In the genomic region with DNA sequence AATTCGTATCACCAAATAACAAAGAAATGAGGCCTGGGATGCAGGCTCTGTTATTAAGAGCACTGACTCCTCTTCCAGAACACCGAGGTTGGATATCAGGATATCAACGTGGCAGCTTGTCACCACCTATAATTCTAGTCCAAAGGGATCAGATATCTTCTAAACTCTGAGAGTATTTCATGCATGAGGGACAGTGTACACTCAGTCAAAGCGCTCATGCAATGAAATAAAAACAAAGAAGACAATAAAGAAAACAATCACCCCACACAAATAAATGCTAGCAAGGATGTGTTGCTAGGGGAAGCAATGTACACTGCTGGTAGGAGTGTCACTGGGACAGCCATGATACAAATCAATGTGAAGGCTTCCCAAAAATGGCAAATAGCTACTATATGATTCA, we compare ENCODE assay signal across 32 mouse cellular contexts.
"Had no signal": no experiment of that assay in that cellular context is flagged by ENCODE, and none has a peak within 500 bp of the region (broad histone marks: within the 10 kb centered on the region; RNA-seq: fewer than 3 reads in every experiment).

No protein-coding gene starts in this region.

- H3K4me3 ChIP-seq: heart, adult 2 months; heart, embryonic 10.5 days; heart, embryonic 12.5 days; heart, embryonic 13.5 days; heart, embryonic 15.5 days; hindbrain, embryonic 10.5 days; hindbrain, embryonic 12.5 days; hindbrain, embryonic 13.5 days; hindbrain, embryonic 15.5 days; intestine, embryonic 15.5 days; layer of hippocampus, adult 2 months; left cerebral cortex, adult 2 months had no signal

- H3K9ac ChIP-seq: heart, embryonic 12.5 days; heart, embryonic 13.5 days; heart, embryonic 15.5 days; hindbrain, embryonic 12.5 days; hindbrain, embryonic 13.5 days; hindbrain, embryonic 14.5 days; hindbrain, embryonic 15.5 days; intestine, embryonic 15.5 days had no signal

- H3K27ac ChIP-seq: heart, adult 2 months; heart, embryonic 10.5 days; heart, embryonic 13.5 days; heart, embryonic 15.5 days; hindbrain, embryonic 10.5 days; hindbrain, embryonic 12.5 days; hindbrain, embryonic 13.5 days; hindbrain, embryonic 14.5 days; hindbrain, embryonic 15.5 days; hindbrain, postnatal 0 days; intestine, embryonic 15.5 days; layer of hippocampus, adult 2 months; left cerebral cortex, adult 2 months had no signal

- H3K27me3 ChIP-seq: heart, embryonic 12.5 days; heart, embryonic 13.5 days; heart, embryonic 15.5 days; hindbrain, embryonic 12.5 days; hindbrain, embryonic 13.5 days; hindbrain, embryonic 15.5 days; intestine, embryonic 15.5 days had no signal

- DNase-seq: heart, adult 18-20 months; heart, adult 2 months; heart, postnatal 10 days; heart, postnatal 14 days; heart, postnatal 36 days; heart, postnatal 4 days; kidney, adult 2 months; kidney, adult 8-10 months; kidney, postnatal 10 days; kidney, postnatal 25 days; kidney, postnatal 36 days; kidney, postnatal 4 days; layer of hippocampus, adult 9-11 months; layer of hippocampus, postnatal 36 days had no signal

- H3K4me1 ChIP-seq: heart, embryonic 10.5 days; heart, embryonic 12.5 days; heart, embryonic 13.5 days; heart, embryonic 15.5 days; hindbrain, embryonic 10.5 days; hindbrain, embryonic 12.5 days; hindbrain, embryonic 13.5 days; hindbrain, embryonic 15.5 days; intestine, embryonic 15.5 days had no signal

- H3K9me3 ChIP-seq: heart, embryonic 10.5 days; heart, embryonic 12.5 days; heart, embryonic 13.5 days; heart, embryonic 15.5 days; hindbrain, embryonic 13.5 days; hindbrain, embryonic 15.5 days; intestine, embryonic 15.5 days had no signal

- H3K4me2 ChIP-seq: heart, embryonic 11.5 days; heart, embryonic 12.5 days; heart, embryonic 13.5 days; heart, embryonic 15.5 days; hindbrain, embryonic 12.5 days; hindbrain, embryonic 13.5 days; hindbrain, embryonic 14.5 days; hindbrain, embryonic 15.5 days; intestine, embryonic 15.5 days had no signal

- H3K36me3 ChIP-seq: heart, embryonic 10.5 days; heart, embryonic 12.5 days; heart, embryonic 13.5 days; heart, embryonic 15.5 days; hindbrain, embryonic 10.5 days; hindbrain, embryonic 12.5 days; hindbrain, embryonic 13.5 days; hindbrain, embryonic 15.5 days; intestine, embryonic 15.5 days had no signal

- ATAC-seq: hindbrain, embryonic 16.5 days; hindbrain, postnatal 0 days; inflammation-experienced regulatory T-cells, adult 6 months; intestine, embryonic 15.5 days; intestine, embryonic 16.5 days; intestine, postnatal 0 days had no signal
